ENCODE assay signal across 21 mouse cellular contexts in genomic region chr7:77305471-77305870, GRCm38 (mm10).
"Had no signal": no experiment of that assay in that cellular context is flagged by ENCODE, and none has a peak within 500 bp of the region (broad histone marks: within the 10 kb centered on the region; RNA-seq: fewer than 3 reads in every experiment).

No protein-coding gene starts in this region.

- H3K27me3 ChIP-seq: embryonic facial prominence, embryonic 12.5 days; embryonic facial prominence, embryonic 13.5 days; embryonic facial prominence, embryonic 15.5 days; forebrain, embryonic 15.5 days had no signal

- DNase-seq: cerebellum, adult 9-11 months; cerebellum, postnatal 10 days; cerebellum, postnatal 14 days; cerebellum, postnatal 25 days; cerebellum, postnatal 36 days; embryo, embryonic 11 days; forebrain, postnatal 0 days; gastrocnemius, adult 2 months; gastrocnemius, postnatal 10 days; gastrocnemius, postnatal 14 days; gastrocnemius, postnatal 25 days; gastrocnemius, postnatal 36 days; heart, adult 18-20 months; heart, adult 2 months had no signal

- ATAC-seq: forebrain, embryonic 13.5 days; forebrain, embryonic 14.5 days; forebrain, embryonic 15.5 days; forebrain, embryonic 16.5 days; forebrain, postnatal 0 days had no signal
